Mouse (Mus musculus) adrenal gland, adult 8-10 months (tissue): ENCODE measurements around the gene Maml2. TPM values are rescaled to one million over a fixed set of nuclear protein-coding genes. Genes with fewer than 3 reads are reported as not detected.

Experiments
- DNase-seq: peaks from one replicate; pipeline ENCODE4 v3.0.0; 2022
- total RNA-seq, 4 experiments: library from RNA; stranded (reverse); gene quantifications; 2 replicates each; pipeline ENCODE4 v1.2.4; 2022

Maml2 gene
- total RNA-seq, 4 experiments from 2014 or later: 6.7 to 13.7 (median 9.6) TPM

DNA sequence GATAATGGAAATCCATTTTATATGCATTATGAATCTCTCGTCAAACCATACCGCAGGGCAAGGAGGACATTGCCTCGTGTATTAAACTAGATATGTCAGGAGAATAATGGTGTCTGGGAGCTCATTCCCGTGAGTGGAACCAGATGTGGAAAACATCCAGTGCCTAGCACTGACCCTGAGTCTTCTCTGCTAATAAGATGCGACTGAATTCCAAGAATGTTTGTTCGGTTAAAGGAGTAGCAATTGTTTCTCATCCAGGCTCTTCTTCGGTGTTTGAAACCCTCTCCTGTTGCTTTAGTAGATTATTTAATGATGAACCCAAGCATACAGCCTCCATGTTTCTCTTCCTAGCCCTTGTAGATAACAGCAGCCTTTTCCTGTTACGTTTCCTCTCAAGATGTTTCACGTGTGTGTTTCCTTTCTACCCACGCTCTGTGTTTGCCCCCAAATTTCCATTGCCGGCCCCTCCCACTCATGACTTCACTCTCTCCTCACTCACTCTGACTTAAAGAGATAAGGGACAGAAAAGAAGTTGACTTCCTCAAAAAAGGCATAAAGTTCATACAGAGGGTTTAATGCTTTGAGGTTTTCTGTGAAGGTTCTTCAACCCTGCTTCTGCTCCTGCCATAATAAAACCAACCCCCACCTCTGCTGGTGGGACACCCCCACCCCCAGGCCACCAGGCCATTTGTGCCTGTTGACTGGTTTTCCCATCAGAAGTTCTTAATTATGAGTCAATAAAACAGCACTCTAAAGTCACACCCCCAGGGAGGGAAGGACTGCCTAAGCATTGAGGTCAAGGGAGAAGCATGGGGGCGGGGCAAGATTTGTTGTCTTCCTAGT lies 238.9 kb downstream of the Maml2 start:
- no peak for DNase-seq

DNA sequence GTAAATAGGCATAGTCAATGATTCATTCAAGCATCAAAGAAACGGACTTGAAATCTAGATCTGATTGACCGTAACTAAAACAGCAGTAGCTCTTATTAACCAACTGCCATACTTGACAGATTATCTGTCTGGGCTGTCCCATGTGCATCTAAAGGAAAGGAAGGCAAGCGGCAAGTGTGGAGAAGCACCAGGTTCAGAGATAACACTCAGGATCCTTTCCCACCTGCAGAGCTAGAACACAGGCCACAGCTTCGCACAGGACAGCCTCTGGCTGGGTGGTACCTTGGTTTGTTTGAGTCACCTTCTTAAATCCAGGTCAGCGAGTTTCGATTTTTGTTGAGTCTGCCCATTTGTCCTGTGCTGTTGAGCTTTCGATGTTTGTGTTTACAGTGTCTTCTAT lies 240.4 kb downstream of the Maml2 start:
- no peak for DNase-seq

DNA sequence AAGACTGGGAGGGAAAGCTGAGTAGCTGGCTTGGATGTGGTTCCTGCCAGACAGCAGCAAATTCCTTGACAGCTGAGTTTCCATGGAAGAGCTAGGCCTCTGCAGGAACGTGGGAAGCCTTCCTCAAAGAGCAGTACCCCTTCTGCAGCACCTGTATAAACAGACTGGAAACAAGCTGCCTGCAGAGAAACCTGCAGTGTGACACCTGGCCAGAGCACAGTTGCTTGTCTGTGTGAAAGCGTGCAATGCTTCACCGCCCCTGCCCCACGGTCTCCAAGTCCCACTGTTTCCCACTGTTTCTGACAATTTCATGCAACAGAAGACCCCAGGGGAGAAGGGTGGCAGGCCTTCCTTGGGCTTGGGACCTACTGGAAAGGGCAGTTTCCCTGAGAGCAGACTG lies 241.8 kb downstream of the Maml2 start:
- no peak for DNase-seq

DNA sequence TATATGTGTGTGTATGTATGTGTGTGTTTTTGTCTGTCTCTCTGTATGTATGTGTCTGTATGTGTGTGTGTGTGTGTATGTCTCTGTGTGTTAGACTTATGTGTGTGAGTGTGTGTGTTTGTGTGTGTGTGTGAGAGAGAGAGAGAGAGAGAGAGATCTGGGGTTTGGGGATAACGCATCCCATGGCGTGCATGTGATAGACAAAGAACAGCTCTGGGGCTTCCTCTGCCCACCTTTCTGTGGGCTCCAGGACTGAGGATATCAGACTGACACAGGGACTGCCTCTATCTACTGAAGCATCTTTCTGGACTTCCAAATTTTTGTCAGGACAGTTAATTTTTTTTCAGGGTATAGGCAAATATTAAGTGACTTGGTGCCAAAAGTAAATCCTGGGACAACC lies 242.5 kb downstream of the Maml2 start:
- no peak for DNase-seq

DNA sequence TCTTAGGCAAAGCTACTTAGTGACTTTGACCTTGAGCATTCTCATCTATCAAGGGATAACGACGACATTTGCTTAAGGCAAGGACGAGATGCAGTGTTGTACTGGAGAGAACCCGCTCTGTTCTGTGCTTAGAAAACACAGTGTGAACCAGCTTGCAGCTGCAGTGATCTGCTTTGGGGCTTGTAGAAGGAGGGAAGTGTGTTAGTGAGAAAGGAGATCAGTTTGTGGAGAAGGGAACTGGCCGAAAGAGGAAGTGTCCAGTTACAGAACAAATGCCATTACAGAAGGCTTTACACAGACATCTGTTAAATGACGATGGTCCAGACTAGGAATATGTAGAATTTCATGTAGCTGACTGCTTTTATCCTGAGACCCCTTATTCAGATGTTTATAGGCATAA lies 243.0 kb downstream of the Maml2 start:
- no peak for DNase-seq

DNA sequence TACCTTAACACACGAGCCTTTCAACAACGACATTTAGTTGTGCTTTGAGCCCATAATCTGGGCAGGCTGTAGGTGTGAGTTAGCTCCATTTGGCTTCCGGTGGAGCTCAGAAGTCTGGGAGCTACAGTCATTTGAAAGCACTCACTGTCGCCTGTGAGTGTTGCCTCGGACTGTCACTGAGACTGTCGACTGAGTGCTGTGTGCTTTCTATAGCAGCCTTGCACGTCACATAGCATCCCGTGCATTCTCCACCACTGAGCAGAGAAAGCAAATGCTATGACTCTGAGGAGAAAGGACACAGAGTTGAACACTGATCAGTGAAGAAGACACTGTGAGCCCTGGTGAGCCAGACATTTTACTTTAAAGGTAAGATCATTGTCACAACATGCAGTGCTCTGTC lies 245.4 kb downstream of the Maml2 start:
- DNase-seq: no peak

DNA sequence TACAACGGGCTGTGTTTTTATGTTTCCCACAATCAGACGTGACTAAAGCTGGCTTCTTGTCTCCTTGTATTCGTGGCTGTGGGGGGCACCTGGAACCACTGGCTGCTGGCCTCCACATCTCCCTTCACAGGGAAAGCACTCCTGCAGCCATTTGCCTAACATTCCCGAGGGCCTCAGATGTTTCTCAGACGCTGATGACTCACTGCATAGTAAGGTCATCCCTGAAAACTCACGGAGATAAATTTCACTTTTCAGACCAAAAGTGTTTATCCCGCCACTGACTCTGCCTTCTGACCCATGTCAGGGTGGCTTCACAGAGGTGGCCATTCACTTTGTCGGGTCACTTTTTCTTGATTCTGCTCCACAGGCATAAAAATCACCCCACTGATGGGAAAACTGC lies 246.4 kb downstream of the Maml2 start:
- DNase-seq: no peak

- DNase-seq: no peak
Observed at GRCm38 (mm10) chr9:13545726-13546125, 248.0 kb downstream of the Maml2 start.

- DNase-seq: no peak
Observed at GRCm38 (mm10) chr9:13549911-13550310, 252.2 kb downstream of the Maml2 start.

DNA sequence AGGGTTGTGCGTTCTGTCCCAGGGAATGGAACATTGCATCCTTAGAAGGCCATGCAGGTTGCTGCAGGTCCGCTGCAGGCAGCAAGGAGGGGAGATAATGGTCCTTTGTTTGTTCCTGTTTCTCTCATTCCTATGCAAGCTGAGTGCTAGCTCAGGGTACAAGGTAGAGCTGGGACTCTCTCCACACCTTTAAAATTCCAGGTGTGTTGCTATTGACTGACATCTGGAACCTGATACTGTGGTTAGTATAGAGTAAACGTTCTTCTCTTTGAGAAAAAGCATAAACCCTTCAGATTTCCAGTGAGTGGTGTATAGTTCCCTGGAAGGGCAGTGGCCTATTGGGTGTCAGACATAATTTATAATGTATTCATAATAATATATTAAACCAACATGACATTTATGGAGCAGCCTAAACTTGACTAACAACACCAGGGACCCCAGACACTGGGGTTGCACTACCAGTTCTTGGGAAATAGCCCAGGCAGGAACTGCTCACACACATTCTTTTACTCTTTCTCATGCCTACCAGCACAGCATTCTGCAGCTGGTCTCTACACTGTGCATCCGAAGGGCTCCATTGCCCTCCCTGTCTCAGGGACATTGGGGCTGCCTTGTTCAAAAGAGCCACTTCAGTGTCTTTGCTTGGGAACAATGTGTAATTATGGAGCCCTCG lies 254.8 kb downstream of the Maml2 start:
- no peak for DNase-seq

DNA sequence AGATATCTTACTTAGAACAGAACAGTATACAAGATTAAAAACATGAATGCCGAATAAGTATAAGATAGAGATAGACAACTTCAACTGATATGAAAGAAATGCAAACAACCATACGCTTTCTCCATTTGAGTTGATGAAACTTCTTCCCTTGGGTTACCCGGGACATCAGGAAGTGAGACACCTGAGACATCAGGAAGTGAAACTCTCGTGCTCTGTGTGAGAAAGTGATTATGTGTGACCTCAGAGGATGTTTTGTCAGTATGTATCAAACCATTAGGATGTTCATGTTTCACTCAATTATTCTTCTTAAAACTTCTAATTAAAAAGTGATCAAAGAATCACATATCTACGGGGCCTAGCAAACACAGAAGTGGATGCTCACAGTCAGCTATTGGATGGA lies 257.0 kb downstream of the Maml2 start:
- DNase-seq: no peak

GRCm38 (mm10) chr9:13555973-13556481 lies 258.3 kb downstream of the Maml2 start:
- DNase-seq: no peak

- no peak for DNase-seq
Observed at GRCm38 (mm10) chr9:13556696-13557095, 258.9 kb downstream of the Maml2 start.

GRCm38 (mm10) chr9:13558811-13559372 lies 261.1 kb downstream of the Maml2 start:
- no peak for DNase-seq

DNA sequence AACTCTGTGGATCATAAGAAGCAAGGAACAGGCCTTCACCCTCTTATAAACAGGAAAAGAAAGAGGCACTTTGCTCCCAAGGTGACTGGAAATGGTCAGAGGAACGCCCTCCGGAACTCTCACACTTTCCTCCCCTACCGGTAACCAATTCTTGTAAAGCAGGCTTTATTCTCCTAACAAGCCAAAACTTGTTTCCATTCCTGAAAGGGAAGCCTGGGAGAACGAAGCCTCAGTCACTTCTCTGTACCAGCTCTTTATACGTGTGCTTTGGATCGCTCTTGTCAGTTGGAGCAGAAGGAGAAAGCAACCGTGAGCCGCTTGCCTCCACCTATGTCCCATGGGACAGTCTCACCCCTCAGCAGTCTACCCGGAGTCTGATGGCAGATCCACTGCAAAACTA lies 262.9 kb downstream of the Maml2 start:
- no peak for DNase-seq

- no peak for DNase-seq
Observed at GRCm38 (mm10) chr9:13561335-13561734, 263.6 kb downstream of the Maml2 start.

GRCm38 (mm10) chr9:13563475-13564414 lies 266.0 kb downstream of the Maml2 start:
- peak; percentile 72 for DNase-seq

DNA sequence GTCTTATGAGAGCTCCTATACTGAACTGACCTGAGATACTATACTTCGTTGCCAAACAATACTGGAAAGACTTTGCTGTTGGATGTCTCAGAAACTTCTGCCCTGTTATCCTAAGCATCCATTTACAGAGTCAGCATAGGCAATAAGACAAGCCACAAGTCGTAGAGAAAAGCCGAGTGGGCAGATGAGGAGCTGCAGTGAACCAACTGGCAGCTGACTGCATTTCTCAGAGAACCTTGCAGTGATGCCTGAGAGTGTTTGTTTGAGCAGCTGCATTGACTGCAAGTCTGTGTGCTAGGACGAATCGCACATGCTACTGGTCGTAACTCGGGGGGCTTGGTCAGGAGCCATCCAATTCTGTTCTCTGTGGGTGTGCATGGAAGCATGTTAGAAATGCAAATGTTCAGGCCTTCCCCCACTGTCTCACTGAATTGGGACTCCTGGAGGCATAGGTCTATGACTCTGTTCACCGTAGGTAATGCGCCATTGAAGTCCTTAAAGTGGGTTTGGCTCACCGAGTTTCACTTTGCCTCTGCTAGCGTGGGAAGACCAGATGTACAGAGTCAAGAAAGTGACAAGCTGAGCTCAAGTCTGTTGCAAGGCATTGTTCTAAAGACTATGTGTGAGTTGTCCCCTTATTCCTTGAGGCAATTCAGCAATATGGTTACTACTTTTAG lies 267.7 kb downstream of the Maml2 start:
- no peak for DNase-seq

DNA sequence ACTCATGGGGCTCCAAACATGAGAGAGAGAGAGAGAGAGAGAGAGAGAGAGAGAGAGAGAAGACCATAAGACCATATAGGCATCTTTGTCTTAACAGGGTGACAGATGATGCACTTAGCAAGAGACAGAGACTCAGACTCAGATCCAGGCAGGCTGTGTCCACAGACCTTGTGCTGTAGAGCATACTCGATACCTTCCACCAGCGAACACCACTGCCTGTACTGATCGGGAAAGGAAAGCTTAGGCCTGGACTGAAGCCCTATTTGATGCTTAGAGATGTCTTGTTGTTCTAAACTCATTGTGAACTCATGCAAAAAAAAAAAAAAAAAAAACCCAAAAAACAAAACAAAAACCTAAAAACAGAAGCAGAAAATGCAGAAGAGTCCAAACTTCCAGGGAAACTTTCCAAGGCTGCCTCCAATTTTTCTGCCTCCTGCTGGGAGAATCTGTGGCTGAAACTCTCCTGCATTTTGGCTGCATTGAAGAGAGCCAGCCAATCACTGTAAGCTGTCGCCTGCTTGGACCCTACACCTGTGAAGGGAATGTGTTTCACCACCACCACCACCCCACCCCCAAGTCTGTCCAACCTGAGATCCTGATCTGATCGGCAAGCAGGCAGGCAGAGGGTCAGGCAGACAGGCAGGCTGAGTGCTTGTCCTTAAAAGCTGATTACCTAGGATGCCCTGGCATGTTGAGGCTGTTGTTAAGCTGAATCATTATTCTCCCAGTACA lies 268.6 kb downstream of the Maml2 start:
- DNase-seq: no peak

- DNase-seq: no peak
Observed at GRCm38 (mm10) chr9:13569023-13569422, 271.3 kb downstream of the Maml2 start.

- DNase-seq: no peak
Observed at GRCm38 (mm10) chr9:13572847-13573246, 275.1 kb downstream of the Maml2 start.
